Mouse (Mus musculus) lung, adult 2 months (tissue): ENCODE data around the gene Cntnap2.

ENCODE experiments used
- CTCF ChIP-seq: fragments of 200-500 bp; IDR thresholded peaks from 2 replicates; pipeline ENCODE4 v1.5.1; 2011; ENCODE audit warnings: mild to moderate bottlenecking, low read length, control low read depth; ENCODE audit not compliant: insufficient read depth
- POLR2A ChIP-seq: fragments of 200-500 bp; IDR thresholded peaks from 2 replicates; pipeline ENCODE4 v1.6.1; 2011; ENCODE audit warnings: low read depth, mild to moderate bottlenecking, control low read depth, low read length, borderline replicate concordance; ENCODE audit errors: extremely low read depth

- TF ChIP-seq POLR2A, result no peak
- TF ChIP-seq CTCF, result no peak
Observed at GRCm38 (mm10) chr6:46919973-46920372, 1860.8 kb downstream of the Cntnap2 start.
